Mouse (Mus musculus) bone marrow macrophage, adult 2 months (primary cell): ENCODE results near the gene Osbpl11.

Experiments used
- CTCF ChIP-seq: IDR thresholded peaks from 2 replicates; pipeline ENCODE4 v1.5.1; 2012; ENCODE audit warnings: low read depth, mild to moderate bottlenecking, low read length, moderate library complexity
- POLR2A ChIP-seq: IDR thresholded peaks from 2 replicates; pipeline ENCODE4 v1.6.1; 2012; ENCODE audit warnings: mild to moderate bottlenecking, low read depth, low read length, borderline replicate concordance

GRCm38 (mm10) chr16:33158006-33158405 is 26.9 kb upstream of the Osbpl11 start:
- no peak for TF ChIP-seq CTCF
- TF ChIP-seq POLR2A, result no peak
